ENCODE assay signal across 8 mouse cellular contexts in the genomic region with DNA sequence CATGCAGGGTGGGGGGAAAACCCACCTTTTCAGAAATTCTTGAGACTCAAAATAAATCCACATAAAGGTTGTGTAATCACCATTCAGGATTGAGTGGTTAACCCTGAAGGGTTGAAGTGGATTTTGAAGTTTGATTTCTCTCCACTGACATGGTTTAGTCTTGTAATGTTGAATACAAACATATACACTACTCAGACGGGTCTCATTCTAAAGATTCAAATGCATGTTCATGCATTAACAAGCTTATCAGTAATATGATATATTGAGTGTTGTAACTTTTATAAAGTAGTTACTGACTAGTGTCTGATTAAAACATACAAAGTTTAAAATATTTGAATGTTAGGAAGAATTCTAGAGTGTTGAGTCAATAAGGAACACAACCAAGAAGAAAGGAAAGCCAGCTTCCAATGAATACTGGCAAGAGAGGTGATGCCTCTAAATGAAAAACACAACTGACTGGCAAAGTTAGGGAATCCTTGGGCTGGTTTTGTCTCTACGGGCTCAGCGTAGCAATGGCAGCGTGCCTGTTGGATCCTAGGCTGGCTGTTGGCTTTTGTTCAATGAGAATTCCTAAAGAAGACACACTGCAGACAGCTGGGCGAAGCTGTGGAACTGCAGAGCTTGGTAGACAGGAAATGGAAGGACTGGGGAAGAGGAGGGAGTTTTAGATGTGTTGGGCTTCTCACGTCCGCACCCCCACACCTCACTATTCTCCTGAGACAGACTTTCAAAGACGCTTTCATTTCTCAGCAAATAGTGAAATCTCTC.
DNase-seq lines count a peak whose midpoint lies in the region; ATAC-seq lines count a peak whose summit lies in the region.

No protein-coding gene starts in this region.

- peak; percentile 73 to 75 for DNase-seq in heart, adult 18-20 months
- DNase-seq in NIH3T3 (ENCODE audit: low read depth) (peak; percentile 30), MN1 (ENCODE audit: low spot score) (no peak)
- DNase-seq in gastrocnemius, postnatal 10 days = peak; percentile 56
- no peak for DNase-seq in midbrain, embryonic 10.5 days (ENCODE audit: low spot score)

- H3K4me3 ChIP-seq in heart, embryonic 11.5 days (ENCODE audit: low read depth, low read length) = no peak overlapping the region
- no peak overlapping the region for H3K4me3 ChIP-seq in lung, embryonic 15.5 days
- no peak overlapping the region for H3K4me3 ChIP-seq in midbrain, embryonic 10.5 days

- ATAC-seq in heart, embryonic 11.5 days (replicated peaks; ENCODE audit: insufficient number of reproducible peaks, low FRiP score, low TSS enrichment) = no peak
- ATAC-seq in lung, embryonic 15.5 days (ENCODE audit: borderline replicate concordance, extremely low read depth, low FRiP score, low TSS enrichment) = peak; percentile 88
- ATAC-seq in erythroblast, adult 5-6 weeks (replicated peaks; ENCODE audit: low FRiP score, poor library complexity, severe bottlenecking) = no peak

- no peak overlapping the region for H3K4me2 ChIP-seq in heart, embryonic 11.5 days
- peak overlapping the region; percentile 17 for H3K4me2 ChIP-seq in lung, embryonic 15.5 days

- H3K27me3 ChIP-seq in heart, embryonic 11.5 days (ENCODE audit: control insufficient read depth, insufficient read depth, low read length) = no peaks in the 10 kb centered on the region
- no peaks in the 10 kb centered on the region for H3K27me3 ChIP-seq in lung, embryonic 15.5 days
- H3K27me3 ChIP-seq in midbrain, embryonic 10.5 days (ENCODE audit: low read depth, poor library complexity, severe bottlenecking) = no peaks in the 10 kb centered on the region

- H3K27ac ChIP-seq in heart, embryonic 11.5 days (ENCODE audit: low read depth, low read length) = no peak overlapping the region
- H3K27ac ChIP-seq in lung, embryonic 15.5 days = peak overlapping the region; percentile 69
- no peak overlapping the region for H3K27ac ChIP-seq in midbrain, embryonic 10.5 days (replicated peaks)

- 82% methylated on average over 8 of the region's 8 CpGs for WGBS in heart, embryonic 11.5 days (ENCODE audit: insufficient replicate concordance)
- 30% methylated on average over 8 of the region's 8 CpGs for WGBS in lung, embryonic 15.5 days
- 90% methylated on average over 8 of the region's 8 CpGs for WGBS in midbrain, embryonic 10.5 days

- no peaks in the 10 kb centered on the region for H3K9me3 ChIP-seq in heart, embryonic 11.5 days (replicated peaks; ENCODE audit: control insufficient read depth, low read length)
- H3K9me3 ChIP-seq in lung, embryonic 15.5 days = no peaks in the 10 kb centered on the region
- H3K9me3 ChIP-seq in midbrain, embryonic 10.5 days (replicated peaks) = no peaks in the 10 kb centered on the region

- H3K4me1 ChIP-seq in heart, embryonic 11.5 days (ENCODE audit: control insufficient read depth, insufficient read depth, low read length) = no peaks in the 10 kb centered on the region
- peaks cover 16% of the 10 kb centered on the region for H3K4me1 ChIP-seq in lung, embryonic 15.5 days
- no peaks in the 10 kb centered on the region for H3K4me1 ChIP-seq in midbrain, embryonic 10.5 days

- no peak overlapping the region for H3K9ac ChIP-seq in heart, embryonic 11.5 days (ENCODE audit: low read depth, low read length)
- no peak overlapping the region for H3K9ac ChIP-seq in lung, embryonic 15.5 days

- 0 out of 2 replicates have a peak, but pooled peaks cover 4% of the 10 kb centered on the region for H3K36me3 ChIP-seq in heart, embryonic 11.5 days (ENCODE audit: control insufficient read depth, insufficient read depth, low read length)
- 0 out of 2 replicates have a peak, but pooled peaks cover 6% of the 10 kb centered on the region for H3K36me3 ChIP-seq in lung, embryonic 15.5 days
- H3K36me3 ChIP-seq in midbrain, embryonic 10.5 days = peaks cover 18% of the 10 kb centered on the region

Comparison
In these comparisons a context has a peak if more than half of its experiments do, and no peak if none do; other contexts are left out.
1. DNase-seq: peak in heart, adult 18-20 months (2 of 2), NIH3T3 (single experiment) and gastrocnemius, postnatal 10 days (single experiment); none in MN1 (single experiment) and midbrain, embryonic 10.5 days (single experiment).